Comparison of ENCODE assay signal across 24 mouse cellular contexts in genomic region chr5:100621876-100622508, GRCm38 (mm10). TPM values are rescaled to one million over a fixed set of nuclear protein-coding genes. Genes with fewer than 3 reads are reported as not detected.
DNase-seq lines count a peak whose midpoint lies in the region; ATAC-seq and TF ChIP-seq lines count a peak whose summit lies in the region.
"Had no signal": no experiment of that assay in that cellular context is flagged by ENCODE, and none has a peak within 500 bp of the region (broad histone marks: within the 10 kb centered on the region; RNA-seq: fewer than 3 reads in every experiment).

No protein-coding gene starts in this region.

- in situ Hi-C loops in Patski (cut with MboI; ENCODE audit: low pct_unique_long_range_greater_than_20kb): no loop called here

- H3K4me2 ChIP-seq in hindbrain, embryonic 11.5 days (replicated peaks; ENCODE audit: low read depth, low read length): no peak overlapping the region
- H3K4me2 ChIP-seq: heart, embryonic 11.5 days; limb, embryonic 12.5 days; liver, embryonic 13.5 days; lung, embryonic 15.5 days; midbrain, embryonic 11.5 days; neural tube, embryonic 15.5 days had no signal

- H3K4me3 ChIP-seq in hindbrain, embryonic 10.5 days: no peak overlapping the region
- no peak overlapping the region for H3K4me3 ChIP-seq in hindbrain, embryonic 11.5 days (ENCODE audit: low read depth, low read length)
- H3K4me3 ChIP-seq: left cerebral cortex, adult 2 months; limb, embryonic 12.5 days; liver, embryonic 13.5 days; lung, embryonic 15.5 days; neural tube, embryonic 15.5 days had no signal

- TF ChIP-seq CTCF in Patski (IDR thresholded peaks at IDR 0.05): no peak

- H3K9me3 ChIP-seq in hindbrain, embryonic 10.5 days: no peaks in the 10 kb centered on the region
- no peaks in the 10 kb centered on the region for H3K9me3 ChIP-seq in hindbrain, embryonic 11.5 days (ENCODE audit: control insufficient read depth, low read length)
- H3K9me3 ChIP-seq: limb, embryonic 12.5 days; liver, embryonic 13.5 days; lung, embryonic 15.5 days; neural tube, embryonic 15.5 days had no signal

- H3K27ac ChIP-seq in hindbrain, embryonic 10.5 days: no peak overlapping the region
- H3K27ac ChIP-seq in hindbrain, embryonic 11.5 days (ENCODE audit: low read depth, low read length): no peak overlapping the region
- H3K27ac ChIP-seq: hindbrain, postnatal 0 days; left cerebral cortex, adult 2 months; limb, embryonic 12.5 days; liver, embryonic 13.5 days; lung, embryonic 15.5 days; macrophage; neural tube, embryonic 15.5 days had no signal

- POLR2A ChIA-PET in Patski (lab: Charles Lee): interaction anchor here (0.6 to 2.4 kb wide), 7 partner anchors 11 to 88 kb away, joined by 3 to 15 read pairs (median 4); no protein-coding TSS in a partner anchor

- WGBS in hindbrain, embryonic 10.5 days: 68% methylated on average over 8 of the region's 8 CpGs
- 60% methylated on average over 7 of the region's 8 CpGs for WGBS in hindbrain, embryonic 11.5 days

- peaks cover 8% of the 10 kb centered on the region; the same call in 1 of the 2 replicates for H3K4me1 ChIP-seq in hindbrain, embryonic 10.5 days (replicated peaks)
- no peaks in the 10 kb centered on the region for H3K4me1 ChIP-seq in hindbrain, embryonic 11.5 days (replicated peaks; ENCODE audit: control insufficient read depth, insufficient read depth, low read length)
- H3K4me1 ChIP-seq: limb, embryonic 12.5 days; lung, embryonic 15.5 days; neural tube, embryonic 15.5 days had no signal

- H3K9ac ChIP-seq in hindbrain, embryonic 11.5 days (ENCODE audit: low read depth, low read length): no peak overlapping the region
- H3K9ac ChIP-seq: limb, embryonic 12.5 days; liver, embryonic 13.5 days; lung, embryonic 15.5 days; neural tube, embryonic 15.5 days had no signal

- no peak for ATAC-seq in hindbrain, embryonic 11.5 days (ENCODE audit: low FRiP score)
- ATAC-seq in Patski: peak; percentile 63
- ATAC-seq: hindbrain, postnatal 0 days had no signal

- DNase-seq in hindbrain, embryonic 10.5 days (ENCODE audit: low spot score): peak; percentile 17
- DNase-seq in hindbrain, embryonic 11.5 days (ENCODE audit: low spot score): no peak
- DNase-seq in 416B (ENCODE audit: low read depth) (peak; percentile 92), Patski (ENCODE audit: low read depth, low spot score) (peak; percentile 94)
- peak; percentile 58 for DNase-seq in induced T-regulatory cell, adult 2 months (ENCODE audit: low read depth)
- no peak for DNase-seq in cerebellum, postnatal 36 days
- DNase-seq in spleen, postnatal 4 days (ENCODE audit: low spot score in 2 of 2): no peak
- DNase-seq in urinary bladder, postnatal 14 days (ENCODE audit: low spot score): no peak
- DNase-seq: adrenal gland, postnatal 25 days; cerebellum, adult 9-10 months; gastrocnemius, postnatal 14 days; heart, postnatal 14 days; kidney, postnatal 14 days; liver, embryonic 13.5 days; retina, postnatal 1 day; right cerebral cortex, postnatal 4 days had no signal

- H3K27me3 ChIP-seq in hindbrain, embryonic 10.5 days (ENCODE audit: insufficient read depth, poor library complexity, severe bottlenecking): no peaks in the 10 kb centered on the region
- H3K27me3 ChIP-seq in hindbrain, embryonic 11.5 days (ENCODE audit: control insufficient read depth, insufficient read depth, low read length): no peaks in the 10 kb centered on the region
- H3K27me3 ChIP-seq in Patski: no peaks in the 10 kb centered on the region
- H3K27me3 ChIP-seq: limb, embryonic 12.5 days; lung, embryonic 15.5 days; neural tube, embryonic 15.5 days had no signal

- no peaks in the 10 kb centered on the region for H3K36me3 ChIP-seq in hindbrain, embryonic 10.5 days
- H3K36me3 ChIP-seq in hindbrain, embryonic 11.5 days (ENCODE audit: control insufficient read depth, insufficient read depth, low read length): no peaks in the 10 kb centered on the region
- H3K36me3 ChIP-seq: limb, embryonic 12.5 days; liver, embryonic 13.5 days; lung, embryonic 15.5 days; neural tube, embryonic 15.5 days had no signal

- CTCF ChIA-PET in Patski (lab: Charles Lee): interaction anchor here (1.3 to 4.5 kb wide), 5 partner anchors 14 to 59 kb away, joined by 3 to 27 read pairs (median 3); no protein-coding TSS in a partner anchor

RNA-seq across cellular contexts. Expression of gene Plac8, which starts 49.9 kb away (rescaled TPM):
- 4.8 and 6.7 TPM in 2 replicates for polyA plus RNA-seq in hindbrain, embryonic 10.5 days (2016; fragmentation: Nextera tagmentation; extraction: Ambion mirVana)
- polyA plus RNA-seq in hindbrain, embryonic 11.5 days (2014; fragmentation: Nextera tagmentation; extraction: Ambion mirVana): 3.0 and 3.9 TPM in 2 replicates
- polyA plus RNA-seq in Patski (2021): 92.7 TPM

RNA-seq across cellular contexts. Expression of gene Coq2, which starts 52.9 kb away (rescaled TPM):
- polyA plus RNA-seq in hindbrain, embryonic 10.5 days (2016; fragmentation: Nextera tagmentation; extraction: Ambion mirVana): 49.6 and 56.0 TPM in 2 replicates
- polyA plus RNA-seq in hindbrain, embryonic 11.5 days (2014; fragmentation: Nextera tagmentation; extraction: Ambion mirVana): 48.4 and 55.5 TPM in 2 replicates
- 83.6 TPM for polyA plus RNA-seq in Patski (2021)

Comparison
In these comparisons a context has a peak if more than half of its experiments do, and no peak if none do; other contexts are left out.
1. DNase-seq: peak in hindbrain, embryonic 10.5 days (single experiment), 416B (single experiment), Patski (single experiment) and induced T-regulatory cell, adult 2 months (single experiment); none in hindbrain, embryonic 11.5 days (single experiment), cerebellum, postnatal 36 days (0 of 2), spleen, postnatal 4 days (0 of 2) and urinary bladder, postnatal 14 days (single experiment).
2. RNA of gene Plac8, which starts 49.9 kb away (polyA plus RNA-seq): 92.7 TPM in Patski (single experiment); 4.8 to 6.7 TPM in hindbrain, embryonic 10.5 days and 3.0 to 3.9 TPM in hindbrain, embryonic 11.5 days; every median in the first group is over 10 times any median in the second.